Mouse (Mus musculus) ES-E14 (cell line): ENCODE results near the gene Ptprh.

ENCODE experiments used
- HCFC1 ChIP-seq: IDR thresholded peaks from 2 replicates; pipeline ENCODE4 v1.6.1; 2012; ENCODE audit warnings: low read length, inconsistent platforms, borderline replicate concordance; ENCODE audit not compliant: insufficient read depth
- MAFK ChIP-seq: IDR thresholded peaks from 2 replicates; pipeline ENCODE4 v1.6.1; 2014; ENCODE audit warnings: mild to moderate bottlenecking, low read depth, low read length, inconsistent platforms; ENCODE audit not compliant: insufficient read depth

DNA sequence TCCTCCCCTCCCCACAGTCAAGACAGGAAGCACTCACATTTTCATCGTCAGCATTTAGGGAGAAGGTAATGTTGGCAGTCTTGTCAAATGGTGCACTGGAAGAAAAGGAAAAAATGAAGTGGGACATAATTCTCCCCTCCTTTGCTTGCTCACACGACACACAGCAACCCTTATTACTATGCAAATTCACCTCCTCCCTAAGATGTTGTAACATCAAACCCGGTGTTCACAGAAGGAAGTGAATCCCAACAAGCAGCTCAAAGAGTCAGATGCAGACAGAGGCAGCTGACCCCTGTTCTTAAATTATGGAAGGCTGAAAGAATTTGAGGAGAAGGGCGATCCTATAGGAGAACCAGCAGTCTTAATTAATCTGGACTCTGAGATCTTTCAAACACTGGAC lies 32.3 kb upstream of the Ptprh start:
- no peak for TF ChIP-seq MAFK
- TF ChIP-seq HCFC1, result no peak
